ENCODE assay signal across 23 mouse cellular contexts in genomic region chr14:54218721-54219120, GRCm38 (mm10). TPM values are rescaled to one million over a fixed set of nuclear protein-coding genes. Genes with fewer than 3 reads are reported as not detected.
DNase-seq lines count a peak whose midpoint lies in the region; ATAC-seq lines count a peak whose summit lies in the region.
"Had no signal": no experiment of that assay in that cellular context is flagged by ENCODE, and none has a peak within 500 bp of the region (broad histone marks: within the 10 kb centered on the region; RNA-seq: fewer than 3 reads in every experiment).

No protein-coding gene starts in this region.

- no peaks in the 10 kb centered on the region for H3K27me3 ChIP-seq in limb, embryonic 11.5 days (ENCODE audit: control insufficient read depth, insufficient read depth, low read length)
- H3K27me3 ChIP-seq in limb, embryonic 10.5 days (ENCODE audit: low read depth, poor library complexity, severe bottlenecking): no peaks in the 10 kb centered on the region
- no peaks in the 10 kb centered on the region for H3K27me3 ChIP-seq in embryonic facial prominence, embryonic 14.5 days (replicated peaks; ENCODE audit: control insufficient read depth, insufficient read depth, low read length)
- H3K27me3 ChIP-seq in forebrain, embryonic 15.5 days: no peaks in the 10 kb centered on the region
- H3K27me3 ChIP-seq: forebrain, embryonic 13.5 days; heart, embryonic 13.5 days; hindbrain, embryonic 15.5 days; kidney, embryonic 15.5 days; midbrain, embryonic 13.5 days; neural tube, embryonic 15.5 days had no signal

- no peaks in the 10 kb centered on the region for H3K9me3 ChIP-seq in limb, embryonic 11.5 days (ENCODE audit: control insufficient read depth, low read length)
- no peaks in the 10 kb centered on the region for H3K9me3 ChIP-seq in limb, embryonic 10.5 days (replicated peaks)
- no peaks in the 10 kb centered on the region for H3K9me3 ChIP-seq in embryonic facial prominence, embryonic 14.5 days (ENCODE audit: control insufficient read depth, low read length)
- no peaks in the 10 kb centered on the region for H3K9me3 ChIP-seq in forebrain, embryonic 15.5 days
- H3K9me3 ChIP-seq: forebrain, embryonic 13.5 days; heart, embryonic 13.5 days; hindbrain, embryonic 15.5 days; kidney, embryonic 15.5 days; midbrain, embryonic 13.5 days; neural tube, embryonic 15.5 days had no signal

- no peak overlapping the region for H3K4me3 ChIP-seq in limb, embryonic 11.5 days (ENCODE audit: low read depth, low read length)
- H3K4me3 ChIP-seq in limb, embryonic 10.5 days: no peak overlapping the region
- H3K4me3 ChIP-seq in embryonic facial prominence, embryonic 14.5 days (ENCODE audit: low read depth, low read length): no peak overlapping the region
- H3K4me3 ChIP-seq in forebrain, embryonic 15.5 days: no peak overlapping the region
- H3K4me3 ChIP-seq: forebrain, embryonic 13.5 days; heart, embryonic 13.5 days; hindbrain, embryonic 15.5 days; kidney, embryonic 15.5 days; left cerebral cortex, adult 2 months; midbrain, embryonic 13.5 days; neural tube, embryonic 15.5 days had no signal

- ATAC-seq in limb, embryonic 11.5 days (ENCODE audit: insufficient number of reproducible peaks, low FRiP score, low TSS enrichment, low read depth): no peak
- ATAC-seq in embryonic facial prominence, embryonic 14.5 days (ENCODE audit: low read depth): 0 out of 2 replicates have a peak, but pooled peaks have one; percentile 48
- no peak for ATAC-seq in forebrain, embryonic 15.5 days (replicated peaks)
- ATAC-seq: forebrain, embryonic 13.5 days; intestine, postnatal 0 days; lung, postnatal 0 days; midbrain, embryonic 13.5 days had no signal

- H3K9ac ChIP-seq in limb, embryonic 11.5 days (ENCODE audit: low read length): no peak overlapping the region
- H3K9ac ChIP-seq in embryonic facial prominence, embryonic 14.5 days (ENCODE audit: low read depth, low read length): no peak overlapping the region
- no peak overlapping the region for H3K9ac ChIP-seq in forebrain, embryonic 15.5 days (replicated peaks)
- H3K9ac ChIP-seq: forebrain, embryonic 13.5 days; heart, embryonic 13.5 days; hindbrain, embryonic 15.5 days; kidney, embryonic 15.5 days; midbrain, embryonic 13.5 days; neural tube, embryonic 15.5 days had no signal

- H3K27ac ChIP-seq in limb, embryonic 11.5 days (replicated peaks; ENCODE audit: low read depth, low read length): no peak overlapping the region
- H3K27ac ChIP-seq in limb, embryonic 10.5 days: no peak overlapping the region
- no peak overlapping the region for H3K27ac ChIP-seq in embryonic facial prominence, embryonic 14.5 days (replicated peaks; ENCODE audit: low read depth, low read length)
- H3K27ac ChIP-seq in forebrain, embryonic 15.5 days (replicated peaks): no peak overlapping the region
- H3K27ac ChIP-seq: forebrain, embryonic 13.5 days; heart, embryonic 13.5 days; hindbrain, embryonic 15.5 days; kidney, embryonic 15.5 days; left cerebral cortex, adult 2 months; midbrain, embryonic 13.5 days; neural tube, embryonic 15.5 days; stomach, postnatal 0 days had no signal

- DNase-seq in limb, embryonic 11.5 days (ENCODE audit: low spot score): peak; percentile 39
- no peak for DNase-seq in limb, embryonic 10.5 days (ENCODE audit: low spot score)
- DNase-seq in T-cell, adult 2 months (ENCODE audit: low spot score): peak; percentile 72
- DNase-seq in embryonic facial prominence, embryonic 14.5 days (ENCODE audit: low spot score): peak; percentile 37
- peak; percentile 42 for DNase-seq in mesoderm, embryonic 11.5 days (ENCODE audit: low read depth, low spot score)
- no peak for DNase-seq in urinary bladder, adult 18-20 months (ENCODE audit: low spot score in 2 of 2)
- DNase-seq: adrenal gland, postnatal 10 days; cerebellum, adult 9-11 months; kidney, postnatal 4 days; layer of hippocampus, adult 9-11 months; liver; thymus, postnatal 25 days had no signal

- H3K4me1 ChIP-seq in limb, embryonic 11.5 days (ENCODE audit: control insufficient read depth, insufficient read depth, low read length): peaks cover 8% of the 10 kb centered on the region
- peaks cover 37% of the 10 kb centered on the region for H3K4me1 ChIP-seq in limb, embryonic 10.5 days
- peaks cover 21% of the 10 kb centered on the region for H3K4me1 ChIP-seq in embryonic facial prominence, embryonic 14.5 days (ENCODE audit: control insufficient read depth, insufficient read depth, low read length)
- H3K4me1 ChIP-seq in forebrain, embryonic 15.5 days: no peaks in the 10 kb centered on the region
- H3K4me1 ChIP-seq: forebrain, embryonic 13.5 days had no signal

- WGBS in limb, embryonic 11.5 days: 20% methylated on average over 9 of the region's 9 CpGs
- WGBS in limb, embryonic 10.5 days: 34% methylated on average over 9 of the region's 9 CpGs
- 40% methylated on average over 9 of the region's 9 CpGs for WGBS in embryonic facial prominence, embryonic 14.5 days
- 88% methylated on average over 9 of the region's 9 CpGs for WGBS in forebrain, embryonic 15.5 days

- H3K36me3 ChIP-seq in limb, embryonic 11.5 days (ENCODE audit: control insufficient read depth, insufficient read depth, low read length): no peaks in the 10 kb centered on the region
- no peaks in the 10 kb centered on the region for H3K36me3 ChIP-seq in limb, embryonic 10.5 days
- H3K36me3 ChIP-seq in embryonic facial prominence, embryonic 14.5 days (ENCODE audit: control insufficient read depth, insufficient read depth, low read length): no peaks in the 10 kb centered on the region
- H3K36me3 ChIP-seq in forebrain, embryonic 15.5 days: no peaks in the 10 kb centered on the region
- H3K36me3 ChIP-seq: heart, embryonic 13.5 days; hindbrain, embryonic 15.5 days; kidney, embryonic 15.5 days; midbrain, embryonic 13.5 days; neural tube, embryonic 15.5 days had no signal

- H3K4me2 ChIP-seq in limb, embryonic 11.5 days (ENCODE audit: low read depth, severe bottlenecking): no peak overlapping the region
- H3K4me2 ChIP-seq in embryonic facial prominence, embryonic 14.5 days (ENCODE audit: low read depth, low read length): no peak overlapping the region
- H3K4me2 ChIP-seq in forebrain, embryonic 15.5 days (replicated peaks): no peak overlapping the region
- H3K4me2 ChIP-seq: forebrain, embryonic 13.5 days; heart, embryonic 13.5 days; hindbrain, embryonic 15.5 days; kidney, embryonic 15.5 days; midbrain, embryonic 13.5 days; neural tube, embryonic 15.5 days had no signal

RNA-seq across cellular contexts. Expression of gene Dad1, which starts 35.2 kb away (rescaled TPM):
- 234 and 250 TPM in 2 replicates for polyA plus RNA-seq in limb, embryonic 11.5 days (2014; fragmentation: Nextera tagmentation; extraction: Ambion mirVana)
- 234 and 239 TPM in 2 replicates for polyA plus RNA-seq in limb, embryonic 10.5 days (2016; fragmentation: Nextera tagmentation; extraction: Ambion mirVana)
- polyA plus RNA-seq in embryonic facial prominence, embryonic 14.5 days (2014; fragmentation: Nextera tagmentation; extraction: Ambion mirVana): 400 and 436 TPM in 2 replicates
- 286 and 291 TPM in 2 replicates for polyA plus RNA-seq in forebrain, embryonic 15.5 days (2015; fragmentation: Nextera tagmentation; extraction: Ambion mirVana)

RNA-seq across cellular contexts. Expression of gene Abhd4, which starts 35.3 kb away (rescaled TPM):
- 38.9 and 40.9 TPM in 2 replicates for polyA plus RNA-seq in limb, embryonic 11.5 days (2014; fragmentation: Nextera tagmentation; extraction: Ambion mirVana)
- polyA plus RNA-seq in limb, embryonic 10.5 days (2016; fragmentation: Nextera tagmentation; extraction: Ambion mirVana): 32.2 and 37.7 TPM in 2 replicates
- 59.0 and 63.5 TPM in 2 replicates for polyA plus RNA-seq in embryonic facial prominence, embryonic 14.5 days (2014; fragmentation: Nextera tagmentation; extraction: Ambion mirVana)
- polyA plus RNA-seq in forebrain, embryonic 15.5 days (2015; fragmentation: Nextera tagmentation; extraction: Ambion mirVana): 47.7 and 53.9 TPM in 2 replicates

Comparison
In these comparisons a context has a peak if more than half of its experiments do, and no peak if none do; other contexts are left out.
1. DNase-seq: peak in limb, embryonic 11.5 days (single experiment), T-cell, adult 2 months (single experiment), embryonic facial prominence, embryonic 14.5 days (single experiment) and mesoderm, embryonic 11.5 days (single experiment); none in limb, embryonic 10.5 days (single experiment) and urinary bladder, adult 18-20 months (0 of 2).